Mouse (Mus musculus): ENCODE data around the gene Zpld1.

DNA sequence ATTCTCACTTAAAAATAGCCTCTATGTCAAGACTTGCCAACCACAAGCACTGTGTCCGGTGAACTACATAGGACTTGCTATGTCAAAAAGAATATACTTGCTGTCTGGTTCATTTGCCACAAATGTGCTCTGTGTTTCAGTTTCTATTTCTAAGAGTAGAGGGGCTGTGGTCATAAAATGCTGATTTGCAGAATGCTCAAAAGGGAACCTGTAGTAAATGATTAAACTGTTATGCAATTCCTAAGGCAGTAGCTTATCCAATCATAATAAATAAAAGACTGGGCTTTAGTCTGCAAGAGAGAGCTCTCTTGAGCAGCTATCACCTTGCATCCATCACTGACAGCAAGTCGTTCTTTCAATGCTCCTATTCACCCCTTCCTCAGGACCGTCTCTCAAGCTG lies 47.9 kb upstream of the Zpld1 start:
- no peak for TF ChIP-seq CTCF (IDR thresholded peaks at IDR 0.05; ENCODE audit: low read depth, low read length)
- TF ChIP-seq TAL1 (conservative IDR thresholded peaks at IDR 0.05; ENCODE audit: low read depth, low read length) = no peak

All from G1E (cell line).